Mouse (Mus musculus) myocyte (in vitro differentiated cells): ENCODE measurements around the gene Rpn2.

ENCODE experiments used
- CEBPB ChIP-seq: IDR thresholded peaks from 2 replicates; pipeline ENCODE4 v1.6.1; 2011; ENCODE audit warnings: mild to moderate bottlenecking, moderate library complexity; ENCODE audit not compliant: poor library complexity, insufficient read depth, severe bottlenecking
- E2F4 ChIP-seq: IDR thresholded peaks from one replicate; pipeline ENCODE4 v1.6.1; 2011; ENCODE audit warnings: mild to moderate bottlenecking, control low read depth, moderate library complexity; ENCODE audit not compliant: insufficient read depth
- MAX ChIP-seq: IDR thresholded peaks from one replicate; pipeline ENCODE4 v1.6.1; 2011; ENCODE audit warnings: low read depth, mild to moderate bottlenecking, control low read depth
- MYOG ChIP-seq, 3 experiments: IDR thresholded peaks; one replicate each; pipeline ENCODE4 v1.6.1; 2011; ENCODE audit warnings: control low read depth in 2 of 3, low read depth in 2 of 3, mild to moderate bottlenecking in 2 of 3; ENCODE audit not compliant: insufficient read length in 2 of 3, control insufficient read depth in 1 of 3, insufficient read depth in 1 of 3
- POLR2A ChIP-seq: IDR thresholded peaks from one replicate; pipeline ENCODE4 v1.6.1; 2011; ENCODE audit warnings: low read depth, mild to moderate bottlenecking, control low read depth, moderate library complexity; ENCODE audit not compliant: insufficient read length
- POLR2AphosphoS2 ChIP-seq: IDR thresholded peaks from one replicate; pipeline ENCODE4 v1.6.1; 2011; ENCODE audit warnings: low read depth, control low read depth; ENCODE audit not compliant: insufficient read length
- SRF ChIP-seq: IDR thresholded peaks from one replicate; pipeline ENCODE4 v1.6.1; 2011; ENCODE audit warnings: low read depth; ENCODE audit not compliant: control insufficient read depth, insufficient read length
- TCF12 ChIP-seq: IDR thresholded peaks from one replicate; pipeline ENCODE4 v1.6.1; 2011; ENCODE audit warnings: mild to moderate bottlenecking, control low read depth; ENCODE audit not compliant: poor library complexity, insufficient read depth, severe bottlenecking
- TCF3 ChIP-seq: IDR thresholded peaks from one replicate; pipeline ENCODE4 v1.6.1; 2011; ENCODE audit warnings: low read depth, control low read depth; ENCODE audit not compliant: insufficient read length
- USF1 ChIP-seq: IDR thresholded peaks from one replicate; pipeline ENCODE4 v1.6.1; 2011; ENCODE audit warnings: low read depth, mild to moderate bottlenecking, control low read depth, moderate library complexity

DNA sequence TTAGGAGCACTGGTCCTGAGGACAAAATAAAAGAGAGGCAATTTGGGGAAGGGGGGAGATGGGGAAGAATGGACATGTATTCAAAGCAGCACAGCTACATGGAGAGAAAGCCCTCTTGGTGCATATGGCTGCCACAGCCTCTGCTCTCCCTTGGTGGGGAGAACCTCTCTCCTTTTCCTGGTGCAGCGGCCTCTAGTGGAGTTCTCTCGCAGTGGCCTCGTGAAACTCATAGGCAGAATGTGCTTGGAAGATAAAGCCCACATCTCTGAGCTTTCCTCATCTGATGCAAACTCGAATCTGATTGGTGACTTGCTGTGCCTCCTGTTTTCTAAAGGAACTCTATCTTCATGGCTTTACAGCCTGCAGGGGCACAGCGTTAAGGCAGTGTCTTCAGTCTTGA lies 19.1 kb upstream of the Rpn2 start:
- TF ChIP-seq POLR2A (no peak), SRF (no peak), TCF12 (no peak), CEBPB (no peak), MYOG (IDR thresholded peaks at IDR 0.05; ENCODE audit: control insufficient read depth in 1 of 3, insufficient read depth in 1 of 3, insufficient read length in 2 of 3, low read depth in 2 of 3) (no peak), USF1 (no peak), E2F4 (no peak), MAX (no peak), POLR2AphosphoS2 (no peak), TCF3 (no peak)
